Mouse (Mus musculus) frontal cortex, postnatal 10 days (tissue): Measurements from ENCODE around the gene Fzr1.

Source experiments
- DNase-seq, 2 experiments: peaks; one replicate each; pipeline ENCODE4 v3.0.0; 2022; ENCODE audit warnings: low spot score in 2 of 2, mixed read lengths in 1 of 2

Fzr1 gene

DNA sequence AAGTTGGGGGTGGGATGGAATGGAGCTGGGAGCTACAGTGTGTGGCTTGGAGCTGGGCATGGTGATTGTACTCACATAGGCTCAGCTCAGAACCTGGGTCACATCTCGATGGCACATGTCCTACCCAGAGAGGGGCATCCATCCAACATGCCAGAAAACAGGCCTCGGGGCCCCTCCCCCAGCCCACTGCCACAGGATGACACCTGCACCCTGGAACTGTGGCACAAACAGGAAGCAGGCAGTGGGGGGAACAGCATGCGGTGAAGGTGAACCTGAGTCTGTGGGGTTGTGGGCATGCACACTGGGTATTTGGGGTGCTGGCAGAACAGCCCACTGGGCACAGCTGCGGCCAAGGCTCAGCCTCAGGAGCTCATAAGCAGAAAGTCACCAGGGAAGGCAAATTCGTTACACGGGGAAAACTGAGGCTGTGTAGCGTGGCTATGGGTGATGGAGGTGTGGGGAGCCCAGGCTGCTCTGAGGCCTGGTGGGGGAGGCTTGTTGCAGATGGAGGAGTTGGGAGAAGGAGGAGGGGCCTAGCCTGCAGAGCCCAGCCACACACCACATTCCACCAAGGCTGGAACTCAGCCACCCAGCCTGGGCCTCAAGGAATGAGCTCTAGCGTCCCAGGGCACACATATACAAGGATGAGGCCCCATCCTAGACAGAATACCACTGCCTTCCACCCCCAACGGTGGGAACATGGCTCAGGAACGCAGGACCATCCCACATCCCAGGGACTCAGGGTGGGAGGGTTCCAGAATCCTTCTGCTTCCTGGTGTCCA, 48.9 kb downstream of the Fzr1 start:
- no peak for DNase-seq

- DNase-seq, result peak in 1 of 2 experiments; percentile 23
Observed at GRCm38 (mm10) chr10:81328386-81328785, 49.9 kb downstream of the Fzr1 start, which contains the start of gene Tbxa2r. Gene Tbxa2r (plus strand): TSS chr10:81328731.

GRCm38 (mm10) chr10:81327959-81328358, 50.4 kb downstream of the Fzr1 start:
- DNase-seq, result no peak

DNA sequence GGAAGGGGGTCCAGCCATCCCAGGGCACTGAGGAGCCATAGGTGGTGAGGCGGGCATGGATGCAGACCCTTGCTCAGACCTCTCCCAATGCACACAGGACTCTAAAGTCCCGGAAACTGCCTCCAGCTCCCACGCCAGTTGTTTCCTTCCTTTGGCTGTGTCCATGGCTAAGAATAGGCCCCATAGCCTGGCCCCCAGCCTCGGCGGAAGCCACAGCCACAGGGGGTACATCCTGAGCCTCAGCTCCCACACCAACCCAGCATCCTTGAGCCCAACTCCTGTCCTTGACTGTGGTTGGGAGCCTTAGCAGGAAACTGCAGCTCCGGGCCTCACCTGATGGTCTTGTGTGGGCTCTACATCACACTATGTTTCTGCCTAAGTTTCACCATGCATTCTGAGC, 51.5 kb downstream of the Fzr1 start:
- no peak for DNase-seq

DNA sequence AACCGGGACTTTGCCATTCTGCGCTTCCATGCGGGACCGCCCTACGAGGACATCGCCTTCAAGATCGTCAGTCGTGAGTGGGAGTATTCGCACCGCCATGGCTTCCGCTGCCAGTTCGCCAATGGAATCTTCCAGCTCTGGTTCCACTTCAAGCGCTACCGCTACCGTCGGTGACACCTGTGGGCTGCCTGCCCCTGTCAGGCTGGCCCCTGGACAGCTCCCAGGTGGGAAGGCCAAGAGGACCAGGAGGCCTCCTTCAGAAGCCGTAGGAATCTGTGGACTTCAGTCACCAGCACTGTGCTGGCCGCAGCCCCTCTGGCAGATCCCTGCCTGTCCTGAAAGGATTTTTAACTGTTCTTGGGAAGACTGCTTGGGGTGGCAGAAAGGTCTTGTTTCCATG, 52.5 kb downstream of the Fzr1 start:
- no peak for DNase-seq

DNA sequence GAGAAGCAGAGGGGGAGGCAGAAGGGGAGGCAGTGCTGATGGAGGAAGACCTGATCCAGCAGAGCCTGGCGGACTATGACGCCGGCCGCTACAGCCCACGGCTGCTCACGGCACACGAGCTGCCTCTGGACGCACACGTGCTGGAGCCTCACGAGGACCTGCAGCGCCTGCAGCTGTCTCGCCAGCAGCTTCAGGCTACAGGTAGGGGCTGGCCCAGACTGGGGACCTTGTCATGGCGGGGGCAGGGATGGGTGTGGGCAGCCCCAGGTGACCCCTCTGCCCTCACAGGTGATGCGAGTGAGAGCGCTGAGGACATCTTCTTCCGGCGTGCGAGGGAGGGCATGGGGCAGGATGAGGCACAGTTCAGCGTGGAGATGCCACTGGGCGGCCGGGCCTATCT, 53.1 kb downstream of the Fzr1 start:
- DNase-seq, result no peak

GRCm38 (mm10) chr10:81323791-81324530, 54.4 kb downstream of the Fzr1 start:
- DNase-seq, result no peak

DNA sequence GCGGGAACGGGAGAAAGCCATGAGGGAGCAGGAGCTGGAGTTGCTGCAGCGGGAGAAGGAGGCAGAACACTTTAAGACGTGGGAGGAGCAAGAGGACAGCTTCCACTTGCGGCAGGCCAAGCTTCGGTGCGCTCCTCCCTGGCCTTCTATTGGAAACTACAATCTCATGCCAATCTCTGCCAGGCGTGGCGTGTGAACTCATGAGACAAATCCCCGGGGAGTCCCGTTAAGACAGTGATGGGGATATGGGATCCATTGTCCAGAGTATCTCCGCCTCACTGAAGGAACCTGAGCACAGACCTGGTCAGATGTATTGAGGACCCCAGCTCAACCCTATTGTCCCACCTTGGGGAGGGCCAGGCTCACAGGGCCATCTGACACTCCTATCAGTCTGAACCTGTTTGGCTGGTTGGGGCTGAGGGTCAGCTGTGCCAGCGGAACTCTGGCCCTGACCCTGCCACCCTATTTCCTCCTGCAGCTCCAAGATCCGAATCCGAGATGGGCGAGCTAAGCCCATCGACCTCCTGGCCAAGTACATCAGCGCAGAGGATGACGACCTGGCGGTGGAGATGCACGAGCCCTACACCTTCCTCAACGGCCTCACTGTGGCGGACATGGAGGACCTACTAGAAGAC, 55.1 kb downstream of the Fzr1 start:
- no peak for DNase-seq

GRCm38 (mm10) chr10:81322444-81322843, 55.9 kb downstream of the Fzr1 start:
- no peak for DNase-seq

DNA sequence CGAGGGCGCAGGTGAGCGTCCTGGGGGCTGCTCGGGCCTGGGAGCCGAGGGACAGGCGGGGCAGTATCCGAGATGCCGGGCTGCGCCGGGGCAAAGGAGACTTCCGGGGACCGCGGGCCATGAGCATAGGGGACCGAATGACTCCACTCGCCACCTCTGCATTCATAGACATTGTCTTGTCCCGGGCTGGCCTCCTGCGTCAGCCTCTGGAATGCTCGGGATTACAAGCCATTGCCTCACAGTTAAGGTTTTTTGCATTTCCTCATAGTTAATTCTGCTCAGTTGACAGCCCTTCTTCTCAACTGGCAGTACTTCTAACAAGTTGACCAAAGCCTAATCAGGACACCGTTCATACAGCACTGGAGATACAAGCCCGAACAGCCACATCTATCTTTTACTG, 56.9 kb downstream of the Fzr1 start:
- DNase-seq, result no peak

DNA sequence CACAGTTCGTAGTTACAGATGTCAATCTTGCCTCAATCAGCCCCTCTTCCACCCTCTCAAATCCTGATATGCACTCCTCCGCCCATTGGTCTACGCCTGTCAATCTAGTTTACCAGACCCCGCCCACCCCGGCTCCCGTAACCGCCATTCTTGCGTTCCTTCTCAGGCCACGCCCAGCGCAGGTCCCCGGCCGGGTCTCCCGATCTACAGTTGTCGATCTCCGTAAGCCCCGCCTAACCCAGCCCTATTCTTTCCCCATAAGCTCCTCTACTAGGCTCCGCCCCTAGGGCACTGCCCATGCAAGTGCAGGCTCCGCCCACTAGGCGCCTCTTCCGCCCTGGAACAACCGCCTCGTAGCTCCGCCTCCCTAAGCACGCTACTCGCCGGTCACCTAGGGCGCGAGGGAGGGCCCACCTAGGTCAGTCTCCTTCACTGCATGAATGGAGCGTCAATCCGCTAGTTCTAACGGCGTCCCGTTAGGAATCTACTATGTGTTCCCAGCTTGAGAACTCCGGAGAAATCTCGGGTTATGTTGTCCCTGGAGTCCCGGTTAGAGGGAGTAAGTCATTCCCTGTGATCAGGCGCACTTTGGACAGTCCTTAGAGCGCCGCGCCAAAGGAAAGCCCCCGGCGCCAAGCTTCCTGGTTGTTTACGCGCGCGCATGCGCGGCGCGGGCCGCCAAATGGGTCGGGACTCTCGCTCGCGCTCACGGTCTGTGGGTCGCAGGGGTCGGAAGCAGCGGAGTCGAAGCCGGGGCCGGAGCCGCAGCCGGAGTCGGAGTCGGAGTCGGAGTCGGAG, 57.6 kb downstream of the Fzr1 start, which contains the start of gene Cactin:
Gene Cactin (plus strand): TSS at position 554 of the 798 bp plus-strand sequence.
- DNase-seq, result peak; percentile 99 to 100

DNA sequence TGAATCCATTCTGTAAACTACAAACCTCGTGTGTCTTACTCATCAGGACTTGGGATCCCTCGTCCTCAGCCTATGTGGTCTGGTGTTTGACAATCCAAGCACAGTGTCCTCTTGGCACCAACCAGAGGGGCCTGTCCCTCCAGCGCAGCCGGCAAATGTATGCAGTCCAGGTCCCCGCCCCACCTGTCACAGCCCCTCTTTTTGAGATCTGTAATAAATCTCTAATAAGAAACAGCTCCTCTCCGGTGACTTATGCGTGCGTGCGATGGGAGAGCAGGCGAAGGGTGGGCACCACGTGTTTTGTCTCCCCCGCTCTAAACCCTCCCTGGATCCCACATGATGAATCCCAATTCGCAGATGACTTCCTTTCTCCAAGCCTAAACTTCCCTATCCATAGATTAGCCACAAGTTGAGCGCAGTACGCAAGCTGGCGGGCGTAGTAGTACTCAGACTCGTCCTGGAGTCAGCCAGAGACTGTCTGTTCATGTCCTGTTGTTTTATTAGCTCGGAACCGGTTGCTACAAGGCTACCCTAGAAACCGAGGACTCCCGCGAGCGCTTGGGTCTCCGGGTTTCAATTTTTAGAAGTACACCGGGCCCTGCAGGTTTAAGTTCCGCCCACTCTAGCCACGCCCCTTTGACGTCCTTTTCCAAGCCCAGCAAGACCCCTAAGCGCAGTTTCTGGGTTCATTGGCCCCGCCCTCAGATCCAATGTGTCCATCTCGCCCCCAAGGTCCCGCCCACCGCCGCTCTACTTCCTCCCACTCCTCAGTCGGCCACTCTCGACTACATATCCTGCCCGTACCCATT, 58.4 kb downstream of the Fzr1 start:
- no peak for DNase-seq

- no peak for DNase-seq
Observed at GRCm38 (mm10) chr10:81319330-81319699, 59.0 kb downstream of the Fzr1 start.

GRCm38 (mm10) chr10:81318589-81319329, 59.6 kb downstream of the Fzr1 start:
- no peak for DNase-seq

- DNase-seq, result no peak
Observed at GRCm38 (mm10) chr10:81317273-81317672, 61.0 kb downstream of the Fzr1 start.

DNA sequence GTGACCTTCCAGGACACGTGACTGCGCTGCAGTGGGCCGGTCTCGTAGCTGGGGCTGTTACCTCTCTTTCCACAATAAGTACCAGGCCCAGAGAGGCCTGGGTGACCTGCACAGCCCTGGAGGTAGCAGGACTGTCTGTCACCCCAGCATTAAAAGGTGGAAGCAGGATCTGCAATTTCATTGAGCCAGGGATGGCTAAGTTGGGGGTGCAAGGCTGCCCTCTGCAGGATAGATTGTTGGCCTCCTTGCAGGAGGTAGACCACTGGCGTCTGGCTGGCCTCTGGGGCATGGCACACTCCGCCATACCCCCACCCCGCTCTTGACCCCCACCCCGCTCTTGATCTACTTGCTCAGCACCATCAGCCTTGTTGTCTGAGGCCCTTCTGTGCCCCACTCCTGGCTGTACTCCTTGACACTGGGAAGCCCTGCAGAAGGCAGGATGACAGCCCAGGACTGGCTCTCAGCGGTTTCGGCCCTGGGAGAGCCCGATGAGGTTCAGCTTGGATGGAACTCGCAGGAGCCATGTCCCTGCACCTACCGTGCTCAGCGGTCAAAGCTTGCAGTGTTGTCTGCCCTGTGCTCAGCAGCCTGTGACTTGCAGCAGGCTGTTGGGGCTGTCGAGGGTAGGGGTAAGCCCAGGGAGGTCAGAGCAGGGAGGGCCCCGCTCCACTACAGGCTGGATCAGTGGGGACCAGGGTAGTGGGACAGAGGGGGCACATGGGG, 61.8 kb downstream of the Fzr1 start:
- no peak for DNase-seq
